Mouse (Mus musculus): Measurements from ENCODE around the gene Nqo1.

DNA sequence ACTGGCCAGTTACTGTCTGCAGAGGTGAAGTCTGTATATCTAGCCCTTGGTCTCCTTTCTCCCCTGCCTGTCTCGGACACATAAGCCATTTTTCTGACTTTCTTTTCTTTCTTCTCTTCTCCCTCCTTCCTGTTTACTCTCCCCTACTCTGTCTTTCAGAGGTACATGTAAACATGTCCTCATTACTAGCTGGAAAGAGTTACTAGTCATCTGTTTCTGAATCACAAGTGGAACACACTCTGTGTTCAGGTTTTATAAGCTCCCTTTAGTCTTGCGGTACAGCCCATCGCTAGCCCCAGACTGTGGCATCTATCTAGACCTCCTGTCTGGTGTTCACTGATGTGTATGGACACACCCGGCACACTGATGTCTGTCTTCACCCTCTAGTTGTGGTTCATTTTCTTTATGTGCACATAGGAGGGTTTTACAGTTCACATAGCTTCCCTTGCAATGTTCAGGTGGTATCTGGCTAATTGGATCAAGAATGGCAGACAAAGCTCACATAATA, 45.4 kb upstream of the Nqo1 start:
- no peak for TF ChIP-seq POLR2A (IDR thresholded peaks at IDR 0.05; ENCODE audit: low read depth, low read length)
- TF ChIP-seq CTCF (IDR thresholded peaks at IDR 0.05; ENCODE audit: extremely low read depth, insufficient read length, insufficient replicate concordance, low read depth, low read length): no peak
